Mouse (Mus musculus) myocyte (in vitro differentiated cells): ENCODE results near the gene Anks1.

Experiments
- E2F4 ChIP-seq: IDR thresholded peaks from one replicate; pipeline ENCODE4 v1.6.1; 2011; ENCODE audit warnings: mild to moderate bottlenecking, control low read depth, moderate library complexity; ENCODE audit not compliant: insufficient read depth
- MYOG ChIP-seq, 3 experiments: IDR thresholded peaks; one replicate each; pipeline ENCODE4 v1.6.1; 2011; ENCODE audit warnings: control low read depth in 2 of 3, low read depth in 2 of 3, mild to moderate bottlenecking in 2 of 3; ENCODE audit not compliant: insufficient read length in 2 of 3, control insufficient read depth in 1 of 3, insufficient read depth in 1 of 3
- POLR2A ChIP-seq: IDR thresholded peaks from one replicate; pipeline ENCODE4 v1.6.1; 2011; ENCODE audit warnings: low read depth, mild to moderate bottlenecking, control low read depth, moderate library complexity; ENCODE audit not compliant: insufficient read length

DNA sequence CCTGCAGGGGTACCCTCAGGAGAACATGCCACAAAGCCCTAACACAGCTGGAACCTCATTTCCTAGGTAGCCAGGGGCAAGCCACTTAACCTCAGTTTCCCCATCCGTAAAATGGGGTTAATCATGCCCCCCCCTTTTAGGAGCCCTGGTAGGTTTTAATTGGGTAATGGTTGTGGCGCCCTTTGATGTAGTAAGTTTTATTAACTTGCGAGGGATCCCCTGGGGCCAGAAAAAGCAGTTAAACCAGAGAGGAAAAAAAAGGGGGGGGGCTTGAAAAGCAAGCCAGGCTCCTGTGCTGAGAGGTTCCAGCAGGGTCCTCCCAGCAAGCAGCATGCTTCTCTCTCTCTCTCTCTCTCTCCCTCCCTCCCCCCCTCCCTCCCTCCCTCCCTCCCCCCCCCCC, 190.0 kb downstream of the Anks1 start:
- TF ChIP-seq E2F4 (no peak), POLR2A (no peak), MYOG (IDR thresholded peaks at IDR 0.05; ENCODE audit: control insufficient read depth in 1 of 3, insufficient read depth in 1 of 3, insufficient read length in 2 of 3, low read depth in 2 of 3) (no peak)
